Mouse (Mus musculus) gastrocnemius, postnatal 4 days (tissue): ENCODE measurements around the gene B4galnt3. TPM values are rescaled to one million over a fixed set of nuclear protein-coding genes. Genes with fewer than 3 reads are reported as not detected.

Experiments used
- DNase-seq, 2 experiments: peaks; one replicate each; pipeline ENCODE4 v3.0.0; 2021 to 2022; ENCODE audit warnings: low spot score in 2 of 2, mixed read lengths in 2 of 2
- total RNA-seq, 2 experiments: library from RNA; stranded (reverse); gene quantifications; 2 replicates each; pipeline ENCODE4 v1.2.3; 2021

The B4galnt3 gene
- total RNA-seq, 2 experiments from 2014 or later = 3.7 to 5.0 TPM

DNA sequence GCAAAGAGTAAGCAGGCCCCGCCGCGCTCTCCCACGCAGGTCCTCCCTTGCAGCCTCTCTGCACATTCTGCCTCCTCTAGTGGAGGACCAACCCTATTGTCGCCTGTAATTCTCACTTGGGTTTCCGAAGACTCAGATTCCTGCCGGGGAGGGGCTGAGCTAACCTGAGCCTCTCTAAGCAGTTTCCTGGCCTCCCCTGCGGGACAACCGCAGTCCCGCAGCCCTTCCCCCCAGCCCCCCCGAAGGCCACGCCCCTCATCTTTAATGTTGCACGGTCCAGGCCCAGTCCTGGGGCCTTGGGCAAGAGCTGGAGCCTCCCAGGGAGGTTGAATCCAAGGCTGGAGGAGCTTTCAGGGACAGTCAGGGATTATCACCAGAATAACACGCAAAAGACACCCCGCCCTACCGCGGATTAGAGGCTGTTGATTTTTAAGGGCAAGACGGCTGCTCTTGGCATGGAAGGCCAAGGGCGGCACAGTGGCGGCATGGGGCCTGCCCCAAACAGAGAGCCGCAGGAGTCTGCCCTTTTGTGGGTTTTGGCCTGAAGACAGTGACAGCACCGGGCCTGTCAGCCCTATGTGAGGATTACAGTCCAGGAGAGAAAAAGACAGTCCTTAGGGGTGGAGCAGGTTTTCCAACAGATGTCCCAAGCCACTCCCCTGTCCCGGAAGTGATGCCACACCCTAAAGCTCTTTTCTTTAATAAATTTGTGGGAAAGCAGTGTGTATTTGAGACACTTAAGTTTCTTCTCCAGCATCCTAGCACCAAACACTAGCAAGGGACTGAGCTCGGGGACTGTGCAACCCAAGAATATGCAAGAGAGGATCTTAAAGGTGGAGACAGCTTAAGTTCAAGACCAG is 105.8 kb downstream of the B4galnt3 start:
- DNase-seq = no peak

DNA sequence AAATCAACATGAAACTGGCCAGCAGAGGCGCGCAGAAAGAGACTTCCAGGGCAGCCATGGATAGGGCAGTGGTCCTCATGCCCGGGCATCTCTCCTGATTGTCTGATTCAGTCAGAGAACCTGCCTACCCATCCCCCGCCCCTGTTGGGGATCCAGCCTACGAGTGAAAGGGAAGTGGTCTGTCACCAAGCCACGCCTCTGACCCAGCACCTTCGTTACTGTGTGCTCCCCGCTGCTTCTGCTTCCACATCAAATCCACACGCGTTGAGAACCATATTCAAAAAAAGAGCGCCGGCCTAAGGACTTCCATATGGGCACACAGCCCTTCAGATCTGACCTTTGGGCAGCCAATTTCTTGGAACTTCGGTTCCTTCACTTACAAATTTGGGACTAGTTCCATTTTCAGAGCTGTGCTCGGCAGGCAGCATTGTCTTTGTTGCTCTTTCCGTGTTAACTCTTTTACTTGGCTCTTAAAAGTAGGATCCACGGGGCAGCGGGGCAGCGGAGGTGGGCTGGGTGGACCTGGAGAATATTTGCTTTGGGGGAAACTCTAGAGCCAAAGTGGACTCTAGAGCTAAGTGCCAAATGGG is 106.7 kb downstream of the B4galnt3 start:
- DNase-seq = no peak

DNA sequence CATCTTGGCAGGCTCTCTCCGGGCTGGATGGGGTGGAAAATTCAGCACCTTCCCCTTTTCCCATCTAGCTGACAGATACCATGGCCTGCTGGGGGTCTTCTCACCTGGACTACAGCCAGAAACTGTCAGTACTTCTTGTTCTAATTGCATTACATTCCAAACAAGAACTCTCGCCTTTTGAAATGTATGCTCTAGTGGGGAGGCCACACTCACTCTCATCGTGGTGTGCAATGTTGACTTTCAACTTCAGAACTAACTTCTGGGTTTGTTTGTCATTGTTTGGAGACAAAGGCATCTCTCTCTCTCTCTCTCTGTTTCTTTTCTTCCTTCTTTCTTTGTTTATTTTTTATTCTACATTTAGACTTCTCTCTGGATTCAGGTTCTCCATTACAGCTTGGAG is 107.8 kb downstream of the B4galnt3 start:
- no peak for DNase-seq

DNA sequence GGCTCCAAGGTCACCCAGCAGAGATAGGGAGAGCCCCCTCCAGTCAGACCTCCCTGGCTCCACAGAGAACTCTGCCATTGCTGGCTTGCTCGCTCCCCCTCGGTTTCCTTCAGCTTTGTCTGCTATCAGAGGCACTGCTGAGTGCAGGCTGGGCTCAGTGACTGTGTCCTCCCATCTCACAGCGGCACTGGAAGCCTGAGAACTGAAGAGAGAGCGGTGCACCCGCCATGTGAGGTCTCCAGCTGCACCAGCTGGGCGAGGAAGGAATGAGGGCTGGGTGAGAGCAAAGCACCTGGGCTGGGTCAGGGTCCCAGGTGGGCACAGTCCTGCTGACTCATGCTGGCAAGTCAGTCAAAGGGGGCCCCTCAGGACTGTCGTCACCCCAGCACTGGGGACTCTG is 108.6 kb downstream of the B4galnt3 start:
- DNase-seq = no peak

DNA sequence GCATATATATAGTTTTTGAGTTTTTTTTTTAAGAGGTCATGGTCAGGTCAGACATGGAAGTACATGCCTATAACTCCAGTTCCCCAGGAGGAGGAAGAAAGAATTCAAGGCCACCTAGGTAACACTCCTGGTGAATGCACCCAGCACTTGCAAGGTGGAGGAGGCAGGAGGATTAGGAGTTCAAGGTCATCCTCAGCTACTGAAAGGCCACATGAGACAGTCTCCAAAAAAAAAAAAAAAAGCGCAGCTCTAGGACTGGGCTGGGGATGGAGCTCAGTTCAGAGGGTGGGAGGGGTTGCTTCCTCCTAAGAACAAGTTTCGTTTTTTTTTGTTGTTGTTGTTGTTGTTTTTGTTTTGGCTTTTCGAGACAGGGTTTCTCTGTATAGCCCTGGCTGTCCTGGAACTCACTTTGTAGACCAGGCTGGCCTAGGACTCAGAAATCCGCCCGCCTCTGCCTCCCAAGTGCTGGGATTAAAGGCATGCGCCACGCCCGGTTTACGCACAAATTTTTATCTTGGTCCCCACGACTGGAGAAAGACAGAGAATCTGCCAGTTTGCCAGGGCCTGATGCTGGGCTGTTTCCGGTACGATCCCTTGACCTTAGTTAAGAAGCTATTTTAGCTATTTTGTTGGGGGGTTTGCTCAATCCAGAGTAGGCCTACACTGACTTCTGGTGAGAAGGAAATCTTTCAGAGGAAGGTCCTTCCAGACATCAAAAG is 109.2 kb downstream of the B4galnt3 start:
- DNase-seq = no peak

DNA sequence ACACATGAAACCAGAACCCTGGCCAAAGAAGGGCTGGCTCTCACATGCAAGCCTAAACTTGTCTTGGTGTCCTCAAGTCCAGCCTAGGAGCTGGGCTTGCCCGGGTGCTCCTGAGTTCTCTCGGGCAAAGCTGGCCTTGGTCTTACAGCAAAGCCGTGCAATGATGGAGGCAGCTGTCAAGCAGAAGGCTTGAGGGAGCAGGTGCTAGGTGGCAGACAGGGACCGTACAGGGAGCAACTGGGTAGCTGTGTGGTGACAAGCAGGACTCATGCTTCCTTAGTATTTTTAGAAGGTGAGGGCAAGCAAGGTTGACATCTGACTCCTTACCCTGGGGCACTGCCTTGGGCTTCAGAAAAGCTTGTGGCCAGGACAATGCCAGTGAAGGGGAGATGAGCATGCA is 110.6 kb downstream of the B4galnt3 start:
- no peak for DNase-seq

DNA sequence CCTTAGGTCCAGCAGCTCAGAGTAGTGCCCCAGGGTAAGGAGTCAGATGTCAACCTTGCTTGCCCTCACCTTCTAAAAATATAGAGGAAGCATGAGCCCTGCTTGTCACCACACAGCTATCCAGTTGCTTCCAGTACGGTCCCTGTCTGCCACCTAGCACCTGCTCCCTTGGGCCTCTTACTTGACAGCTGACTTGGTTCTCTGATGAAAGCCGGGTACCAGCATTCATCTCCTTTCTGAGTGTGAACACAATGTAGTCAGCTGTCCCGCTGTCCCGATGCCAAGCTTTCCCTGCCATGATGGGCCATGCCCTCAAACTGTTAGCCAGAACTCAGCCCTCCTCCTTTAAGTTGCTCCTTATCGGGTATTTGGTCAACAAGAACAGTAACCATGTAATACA is 112.2 kb downstream of the B4galnt3 start:
- no peak for DNase-seq

DNA sequence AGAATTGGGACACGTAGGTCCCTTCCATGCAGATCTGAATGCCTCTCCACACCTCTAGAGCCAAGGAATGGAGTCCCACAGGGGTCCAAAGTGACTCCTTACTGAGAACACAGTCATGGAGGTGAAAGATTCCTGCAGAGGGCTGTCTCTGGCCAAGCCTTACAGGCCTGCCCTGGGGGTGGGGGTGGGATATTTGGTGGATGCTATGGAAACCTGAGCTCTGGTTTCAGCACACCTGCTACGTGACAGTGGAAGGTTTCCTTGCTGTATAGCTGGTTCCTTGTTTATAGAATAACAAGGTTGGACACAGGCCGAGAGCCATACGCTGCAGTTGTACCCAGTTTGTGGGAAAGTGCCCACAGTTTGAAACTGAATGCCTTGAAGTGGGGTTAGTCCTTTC is 113.9 kb downstream of the B4galnt3 start:
- DNase-seq = no peak

DNA sequence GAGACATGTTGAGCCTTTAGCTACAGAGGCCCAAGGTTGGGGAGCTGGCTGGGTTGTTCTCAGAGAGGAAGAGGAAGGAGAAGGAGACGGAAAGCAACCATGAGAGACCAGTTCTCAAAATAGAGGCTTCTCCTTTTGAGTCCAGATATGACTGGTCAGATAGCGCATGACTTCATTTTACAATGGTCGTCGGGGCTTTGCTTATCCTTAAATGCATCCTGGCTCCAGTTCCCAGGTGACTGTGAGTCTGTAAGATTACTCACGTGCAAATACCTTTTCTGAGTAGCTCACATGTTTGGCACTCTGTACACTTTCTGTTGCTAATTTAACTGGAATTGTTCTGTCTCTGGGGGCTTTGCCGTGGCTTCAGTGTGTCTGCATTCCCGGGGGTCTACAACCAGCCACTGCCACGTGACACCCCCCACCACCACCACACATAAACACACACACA is 114.6 kb downstream of the B4galnt3 start:
- no peak for DNase-seq

DNA sequence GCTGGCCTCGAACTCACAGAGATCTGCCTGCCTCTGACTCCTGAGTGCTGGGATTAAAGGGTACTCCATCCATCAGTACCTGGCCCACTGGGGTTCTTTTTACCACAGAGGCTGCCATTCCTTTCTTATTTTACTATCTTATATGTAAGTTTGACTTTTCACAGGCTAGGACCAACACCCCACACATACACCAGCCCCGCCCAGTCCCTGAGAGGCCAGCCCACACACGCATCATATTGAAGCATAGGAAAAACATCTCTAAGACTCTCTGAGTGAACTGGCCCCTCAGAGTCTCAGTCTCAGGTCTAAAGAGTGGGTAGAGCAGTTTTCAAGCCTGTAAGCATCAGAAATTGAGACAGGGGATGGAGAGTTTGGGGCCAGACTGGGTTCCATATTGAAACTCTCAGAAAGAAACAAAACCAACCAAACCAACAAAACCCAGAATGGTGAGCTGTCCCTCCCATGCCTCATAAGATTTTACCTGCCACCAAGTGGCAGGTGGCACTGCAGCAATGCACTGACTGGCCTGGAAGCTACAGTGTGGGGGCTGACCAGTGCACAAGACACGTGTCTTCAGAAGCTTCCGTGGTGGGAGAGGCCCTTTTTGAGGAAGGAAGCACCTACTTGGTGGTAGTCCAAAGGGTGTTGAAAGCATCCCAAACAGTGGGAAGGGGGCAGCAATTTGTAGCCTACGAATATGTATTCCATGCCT is 115.2 kb downstream of the B4galnt3 start:
- no peak for DNase-seq

DNA sequence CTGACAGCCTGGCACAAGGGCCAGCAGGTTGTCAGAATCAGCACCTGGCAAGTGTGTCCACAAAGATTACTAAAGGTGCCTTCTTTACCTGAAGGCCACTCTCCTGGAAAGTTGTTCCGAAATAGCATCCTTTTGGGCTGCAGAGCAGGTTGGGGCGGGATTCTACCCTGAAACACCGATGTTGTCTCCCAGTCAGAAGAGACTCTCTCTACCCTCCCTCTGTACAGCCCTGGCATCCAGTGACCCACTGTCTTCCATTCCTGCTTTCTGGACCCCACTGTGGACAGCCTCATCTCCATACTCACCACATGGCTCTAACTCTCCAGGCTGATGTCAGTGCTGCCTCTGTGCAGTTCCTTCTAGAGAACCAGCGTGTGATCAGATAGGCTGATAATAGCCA is 118.7 kb downstream of the B4galnt3 start:
- no peak for DNase-seq

DNA sequence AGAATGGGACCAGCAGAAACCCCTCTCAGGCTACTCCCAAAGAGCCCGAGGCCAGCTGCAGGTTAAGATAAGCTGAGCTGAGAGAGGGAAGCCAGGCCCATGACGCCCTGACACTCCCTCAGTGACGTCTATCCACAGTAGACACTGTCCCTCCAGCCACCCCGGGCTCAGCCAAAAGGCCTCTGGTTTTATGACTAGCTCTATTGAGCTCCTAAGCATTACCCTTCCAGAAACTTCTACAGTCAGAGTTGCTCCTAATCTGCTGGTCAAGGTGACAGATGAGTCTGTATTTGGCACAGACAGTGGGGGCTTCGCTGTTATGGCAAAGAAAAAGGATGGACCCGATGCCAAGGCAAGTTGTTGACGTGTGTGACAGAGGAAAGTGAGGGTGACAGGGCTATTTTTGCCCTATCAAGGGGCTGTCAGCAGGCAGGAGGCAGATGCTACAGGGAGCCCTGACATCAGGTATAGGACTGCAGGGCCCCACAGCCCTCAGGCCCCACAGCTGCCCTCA is 119.7 kb downstream of the B4galnt3 start:
- DNase-seq = no peak

DNA sequence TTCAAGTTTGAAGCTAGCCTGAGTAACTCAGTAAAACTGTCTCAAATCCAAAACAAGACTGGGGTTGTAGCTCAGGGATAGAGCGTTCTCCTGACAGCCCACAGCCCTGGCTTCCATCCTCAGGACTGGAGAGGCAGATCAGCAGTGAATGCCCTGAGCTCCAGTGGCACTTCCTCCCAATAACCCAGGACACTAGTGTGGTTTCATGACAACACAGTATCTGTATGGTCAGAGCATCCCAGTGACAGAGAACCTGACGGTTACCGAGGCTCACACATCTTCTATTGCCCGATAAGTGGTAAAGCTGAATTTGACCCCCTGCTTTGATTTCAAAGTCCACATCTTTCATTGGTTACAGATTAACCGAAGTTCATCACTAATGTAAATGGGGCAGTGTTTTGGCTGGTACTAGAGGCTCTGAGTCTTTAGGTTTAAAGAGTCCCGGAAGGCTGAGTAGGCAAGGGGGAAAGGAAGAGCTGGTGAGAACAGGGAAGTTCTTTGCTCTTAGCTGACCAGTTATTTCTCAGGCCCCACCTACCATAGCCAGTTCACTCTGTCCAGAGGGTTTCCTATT is 120.2 kb downstream of the B4galnt3 start:
- no peak for DNase-seq

DNA sequence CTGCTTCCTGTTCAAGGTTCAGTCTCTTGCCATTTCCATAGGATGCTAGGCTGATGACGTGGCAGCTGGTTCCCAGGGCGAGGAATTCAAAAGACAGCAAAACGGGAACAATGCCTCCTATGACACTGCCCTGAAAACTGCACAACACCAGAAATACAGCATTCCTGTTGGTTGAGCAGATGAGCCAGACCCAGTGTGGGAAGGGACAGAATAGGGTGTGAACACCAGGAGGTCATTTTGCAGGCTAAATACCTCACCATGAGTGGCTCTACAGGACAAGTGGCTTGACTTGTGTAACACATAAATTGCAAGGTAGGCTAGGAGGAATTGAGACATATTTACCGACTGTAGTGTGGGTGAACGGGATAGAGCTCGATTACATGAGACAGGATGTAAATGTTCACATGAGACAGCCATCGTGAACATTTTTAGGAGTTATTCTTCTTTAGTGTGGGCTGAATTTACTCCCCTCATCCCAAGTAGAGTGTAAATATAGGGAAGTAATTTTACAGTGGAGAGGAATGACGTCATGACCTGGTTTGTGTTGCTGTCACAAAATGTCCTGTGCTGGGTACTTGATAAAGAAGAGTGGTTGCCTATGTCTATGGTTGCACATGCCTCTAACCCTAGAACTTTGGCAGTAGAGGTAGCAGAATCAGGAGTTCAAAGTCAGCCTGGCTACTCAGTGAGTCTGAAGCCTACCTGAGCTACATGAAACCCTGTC is 121.9 kb downstream of the B4galnt3 start:
- DNase-seq = no peak

DNA sequence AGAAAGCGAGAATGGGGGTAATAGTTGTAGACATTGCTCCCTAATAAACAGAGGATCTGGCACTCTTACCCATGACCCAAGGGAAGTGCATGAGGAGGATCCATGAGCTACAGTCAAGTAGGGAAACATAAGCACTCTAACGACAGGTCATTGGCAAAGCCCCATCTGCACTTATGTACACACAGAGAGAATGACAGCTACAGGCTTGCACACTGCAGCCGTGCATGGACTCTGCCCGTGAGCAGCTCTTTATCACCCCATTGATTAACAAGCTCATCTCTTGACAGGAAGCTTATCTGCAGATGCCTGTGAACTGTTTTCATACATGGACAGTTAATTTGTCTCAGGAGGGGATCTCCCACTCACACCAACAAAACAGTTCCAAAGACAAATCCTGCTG is 126.8 kb downstream of the B4galnt3 start:
- DNase-seq = no peak

DNA sequence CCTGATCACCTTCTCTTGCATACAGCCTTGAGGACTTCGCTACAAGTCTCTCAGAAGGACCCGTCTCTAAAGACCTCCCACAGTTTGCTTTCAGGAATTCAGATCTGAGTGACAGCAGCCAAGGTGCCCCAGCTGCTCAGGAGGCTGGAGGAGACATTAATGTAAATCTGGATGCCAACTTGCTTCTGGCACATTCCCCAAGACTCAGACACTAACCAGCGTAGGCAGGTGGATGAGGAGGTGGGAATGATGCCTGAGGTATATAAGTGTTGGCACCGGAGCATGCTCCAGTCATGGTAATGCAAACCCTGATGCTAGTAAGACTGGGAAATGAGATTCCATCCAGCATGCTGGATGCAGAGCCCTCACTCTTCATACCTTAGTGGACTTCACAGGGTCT is 129.6 kb downstream of the B4galnt3 start:
- DNase-seq = no peak

DNA sequence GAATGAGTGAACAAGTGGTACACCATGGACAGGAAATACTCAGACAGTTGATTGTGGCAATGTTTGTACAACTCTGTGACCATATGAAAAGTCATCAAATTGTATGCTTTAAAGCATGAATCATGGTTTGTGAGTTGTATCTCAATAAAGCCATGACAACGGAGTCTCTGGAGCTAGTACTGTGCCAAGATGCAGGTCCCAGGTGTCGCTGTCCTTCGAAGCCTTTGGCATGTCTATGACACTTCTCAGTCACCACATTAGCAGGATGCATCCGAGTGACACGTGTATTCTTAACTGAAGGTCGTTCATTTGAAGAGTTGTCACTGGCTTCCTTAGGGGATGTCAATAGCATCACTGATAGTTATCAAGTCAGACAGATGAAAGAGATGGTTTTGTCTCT is 131.4 kb downstream of the B4galnt3 start:
- DNase-seq = no peak

DNA sequence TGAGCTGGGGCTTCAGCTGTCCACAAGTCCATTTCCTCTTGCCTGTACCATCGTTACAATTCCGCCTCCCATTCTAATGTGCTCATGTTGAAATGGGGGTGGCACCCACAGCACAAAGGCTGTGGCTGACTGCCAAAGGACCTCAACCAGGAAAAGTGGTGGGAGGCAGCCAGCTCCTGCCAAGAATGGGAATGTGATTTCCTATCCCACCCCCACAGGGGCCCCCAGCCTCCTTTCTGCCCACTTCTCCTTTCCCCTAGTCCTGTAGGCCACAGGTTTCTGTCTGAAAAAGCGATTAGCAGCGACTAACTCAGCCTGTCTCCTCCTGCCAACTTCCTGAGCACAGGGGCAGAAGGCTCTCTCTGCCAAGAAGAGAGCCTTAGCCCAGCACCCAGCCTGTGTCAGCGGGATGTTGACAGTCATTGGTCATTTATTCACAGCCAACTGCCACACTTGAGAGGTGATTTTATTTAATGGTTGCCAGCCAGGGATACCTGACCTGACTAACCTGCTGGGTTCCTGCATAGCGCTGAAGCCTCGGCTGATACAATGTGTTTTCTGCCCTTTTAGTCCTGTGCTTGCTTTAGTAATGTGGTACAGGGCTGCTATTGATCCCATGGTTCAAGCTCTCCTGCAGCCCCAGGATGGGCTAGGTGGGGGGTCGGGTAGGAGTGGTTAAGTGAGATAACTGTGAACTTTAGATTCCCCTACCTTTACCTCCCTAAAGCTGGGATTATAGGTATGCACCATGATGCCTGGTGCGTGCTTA is 135.0 kb downstream of the B4galnt3 start:
- DNase-seq = peak in 1 of 2 experiments; percentile 48

DNA sequence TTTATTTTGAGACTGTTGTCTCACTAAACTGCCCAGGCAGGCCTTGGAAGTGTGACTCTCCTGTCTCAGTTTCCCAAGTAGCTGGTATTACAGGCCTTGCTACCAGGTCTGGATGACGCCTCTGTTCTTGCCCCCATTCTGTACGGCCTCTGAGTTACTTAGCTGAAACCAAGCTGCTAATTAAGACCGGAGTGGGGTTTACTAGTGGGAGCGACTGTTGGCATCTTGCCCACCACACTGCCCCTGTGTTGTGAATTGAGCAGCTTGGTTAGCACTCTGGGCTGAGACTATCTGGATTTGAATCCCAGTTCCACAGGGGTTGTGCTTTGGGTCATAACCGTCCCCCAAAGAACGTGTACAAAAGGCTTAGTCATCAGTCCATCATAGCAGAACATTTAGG is 136.9 kb downstream of the B4galnt3 start:
- DNase-seq = no peak

DNA sequence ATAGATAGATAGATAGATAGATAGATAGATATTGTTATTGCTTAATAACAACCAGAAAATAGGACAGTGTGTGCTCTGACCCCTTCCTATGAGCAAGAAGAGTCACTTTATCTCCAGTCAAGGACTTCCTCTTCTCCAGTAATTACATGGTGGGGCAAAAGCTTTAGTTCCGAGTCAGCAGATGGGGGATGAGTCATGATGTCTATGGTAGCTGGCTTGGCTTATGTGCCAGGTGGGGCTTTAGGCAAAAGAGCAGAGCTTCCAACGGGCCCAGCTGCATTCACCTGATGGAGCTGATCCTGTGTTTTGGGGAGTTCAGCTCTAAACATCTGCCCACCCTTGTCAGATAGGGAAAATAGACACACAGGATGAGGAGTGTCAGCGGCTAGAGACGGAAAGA is 138.8 kb downstream of the B4galnt3 start:
- DNase-seq = no peak
